Mouse (Mus musculus) hindbrain, embryonic 15.5 days (tissue): ENCODE data around the gene Smtnl2. TPM values are rescaled to one million over a fixed set of nuclear protein-coding genes. Genes with fewer than 3 reads are reported as not detected.
"Not testable (repeated sequence)": the region's sequence is repeated elsewhere in the genome, so short reads cannot be mapped to it uniquely, and the experiment has no call there.

Experiments used
- ATAC-seq: fragments of 200-750 bp; cut with Nextera tagmentation; 2 replicates; pipeline ENCODE4 v1.8.0; 2017; ENCODE audit warnings: low read depth, moderate number of reproducible peaks, moderate TSS enrichment; ENCODE audit not compliant: low FRiP score
- H3K27ac ChIP-seq: fragments of 300-500 bp; sonication (generic); replicated peaks from 2 replicates; pipeline ENCODE4 v1.5.1; 2015; ENCODE audit warnings: mild to moderate bottlenecking, inconsistent platforms
- H3K27me3 ChIP-seq: fragments of 300-500 bp; sonication (generic); 2 replicates; pipeline ENCODE4 v1.6.1; 2015; ENCODE audit warnings: control low read depth, inconsistent platforms
- H3K36me3 ChIP-seq: fragments of 300-500 bp; sonication (generic); 2 replicates; pipeline ENCODE4 v1.6.1; 2015; ENCODE audit warnings: control low read depth, inconsistent platforms
- H3K4me1 ChIP-seq: fragments of 300-500 bp; sonication (generic); replicated peaks from 2 replicates; pipeline ENCODE4 v1.6.1; 2015; ENCODE audit warnings: control low read depth, inconsistent platforms
- H3K4me2 ChIP-seq: fragments of 300-500 bp; sonication (generic); 2 replicates; pipeline ENCODE4 v1.6.1; 2015; ENCODE audit warnings: moderate library complexity, mild to moderate bottlenecking, inconsistent platforms
- H3K4me3 ChIP-seq: fragments of 300-500 bp; sonication (generic); 2 replicates; pipeline ENCODE4 v1.5.1; 2015; ENCODE audit warnings: mild to moderate bottlenecking, inconsistent platforms
- H3K9ac ChIP-seq: fragments of 300-500 bp; sonication (generic); 2 replicates; pipeline ENCODE4 v1.6.1; 2015; ENCODE audit warnings: inconsistent platforms
- H3K9me3 ChIP-seq: fragments of 300-500 bp; sonication (generic); 2 replicates; pipeline ENCODE4 v1.6.1; 2016; ENCODE audit warnings: control low read depth, inconsistent platforms
- WGBS: fragments of 180-500 bp; shearing (Covaris S2); methylation state at CpG from one replicate; pipeline ENCODE4 v1.1.7; 2015; 5-methylcytosine and 5-hydroxymethylcytosine counted together
- polyA plus RNA-seq: library from polyadenylated mRNA; unstranded; fragments of >200 nt; fragmentation: Nextera tagmentation; extraction: Ambion mirVana; gene quantifications from 2 replicates; pipeline ENCODE4 v1.2.1, GENCODE M21; 2015

Gene Smtnl2
- 9.9 and 10.2 TPM in 2 replicates for polyA plus RNA-seq

DNA sequence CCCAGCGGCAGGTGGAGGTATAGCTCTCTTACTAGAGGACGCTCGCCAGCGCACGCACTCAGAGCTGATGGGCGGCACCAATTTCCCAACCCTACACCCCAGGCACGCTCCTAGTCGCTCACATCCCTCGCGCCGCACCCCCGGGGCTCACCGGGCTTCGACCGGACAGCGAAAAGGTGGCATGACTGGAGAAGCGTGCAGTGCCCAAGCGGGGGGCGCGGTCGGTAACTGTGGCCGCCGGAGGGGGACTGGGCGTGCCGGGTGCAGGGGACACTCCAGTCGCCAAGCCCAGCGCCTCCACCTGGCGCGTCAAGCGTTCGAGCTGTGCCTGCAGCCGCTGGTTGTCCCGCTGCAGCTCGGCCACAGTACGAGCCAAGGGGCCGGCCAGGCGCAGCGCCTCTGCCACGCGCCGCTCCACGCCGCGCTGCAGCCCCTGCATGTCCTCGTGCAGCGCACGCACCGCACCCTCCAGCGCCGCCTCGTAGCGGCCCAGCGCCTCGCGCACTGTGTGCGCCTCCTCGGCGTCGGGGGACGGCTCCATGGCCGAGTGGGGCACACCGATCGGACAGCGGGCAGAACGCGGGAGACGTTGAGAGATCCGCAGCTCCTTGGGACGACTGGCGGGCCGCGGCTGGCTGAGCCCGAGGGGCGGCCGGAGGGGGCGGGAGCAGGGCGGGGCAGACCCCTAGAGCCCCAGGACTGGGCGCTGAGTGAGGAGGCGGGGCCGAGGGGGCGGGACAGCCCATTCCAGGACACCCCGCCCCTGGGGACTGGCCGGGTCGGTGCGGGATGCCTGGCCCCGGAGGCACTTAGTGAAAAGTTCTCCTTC, at the start of gene Smtnl2:
Gene Smtnl2, minus strand, starts transcription at position 621 of the 829 bp plus-strand sequence.
- H3K27me3 ChIP-seq = peaks cover 16% of the 10 kb centered on the region; the same call in 1 of the 2 replicates

DNA sequence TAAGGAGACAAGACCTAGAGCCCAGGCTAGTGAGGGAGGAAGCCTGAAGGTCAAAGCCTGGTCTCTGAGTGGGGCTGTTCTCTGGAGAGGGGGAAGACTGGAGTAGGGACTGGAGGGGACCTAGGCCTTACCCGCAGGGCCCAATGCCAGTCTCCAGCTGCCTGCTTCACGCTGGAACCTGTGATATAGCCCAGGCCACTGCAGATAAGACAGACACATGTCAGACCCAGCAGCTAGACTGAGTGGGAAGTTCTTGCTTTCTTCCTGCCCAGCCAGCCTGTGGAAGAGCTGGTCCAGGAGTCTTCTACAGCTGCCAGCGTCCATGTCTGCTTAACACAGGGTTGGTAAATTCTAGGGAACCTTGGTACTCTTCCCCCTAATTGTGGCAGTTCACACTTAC, 47.0 kb upstream of the Smtnl2 start:
- no peaks in the 10 kb centered on the region for H3K9me3 ChIP-seq
- H3K36me3 ChIP-seq = peaks cover 14% of the 10 kb centered on the region; the same call in 1 of the 2 replicates
- WGBS = 88% methylated on average over 3 of the region's 3 CpGs
- H3K9ac ChIP-seq = no peak overlapping the region
- H3K4me3 ChIP-seq = no peak overlapping the region
- no peak overlapping the region for H3K27ac ChIP-seq
- H3K4me2 ChIP-seq = no peak overlapping the region
- peaks cover 5% of the 10 kb centered on the region; the same call in 1 of the 2 replicates for H3K4me1 ChIP-seq
- ATAC-seq = no peak
- H3K27me3 ChIP-seq = no peaks in the 10 kb centered on the region

More for the DNA sequence above, at the start of gene Smtnl2:
- WGBS = under 1% methylated on average over 82 of the region's 86 CpGs
- peak within 1 kb of the TSS; percentile 94 for H3K4me2 ChIP-seq
- H3K9ac ChIP-seq = peak within 1 kb of the TSS; percentile 57
- peak within 1 kb of the TSS; percentile 49 for H3K4me3 ChIP-seq
- H3K9me3 ChIP-seq = no peaks in the 10 kb centered on the region
- H3K4me1 ChIP-seq = peaks cover 16% of the 10 kb centered on the region
- no peaks in the 10 kb centered on the region for H3K36me3 ChIP-seq
- peak within 1 kb of the TSS; percentile 23; the same call in 1 of the 2 replicates for H3K27ac ChIP-seq
- ATAC-seq = peak; percentile 87

DNA sequence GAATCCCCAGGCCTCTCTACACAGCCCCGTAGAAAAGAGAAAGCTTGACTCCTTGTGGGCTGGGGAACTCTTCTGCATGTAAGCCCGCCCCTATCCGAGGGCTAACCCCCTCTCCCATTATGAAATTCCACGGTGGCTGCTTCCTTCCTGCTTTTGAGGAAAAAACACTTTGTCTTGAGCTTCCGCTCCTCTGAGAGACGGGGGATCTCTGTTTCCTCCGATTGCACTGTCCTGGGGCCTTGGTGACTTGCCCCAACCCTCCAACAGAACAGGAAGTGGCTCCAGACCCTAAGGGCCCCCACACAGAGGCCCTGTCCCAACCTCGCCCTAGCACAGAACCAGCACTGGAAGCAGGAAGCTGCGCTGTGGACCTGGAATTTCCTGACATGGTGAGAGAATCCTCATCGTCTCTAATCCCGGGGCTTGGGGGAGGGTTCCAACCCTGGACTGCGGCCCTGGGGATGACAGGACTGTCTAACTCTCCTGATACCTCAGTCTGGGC, 46.5 kb upstream of the Smtnl2 start:
- ATAC-seq = peak; percentile 59; the same call in 1 of the 2 replicates
- WGBS = 77% methylated on average over 12 of the region's 12 CpGs

DNA sequence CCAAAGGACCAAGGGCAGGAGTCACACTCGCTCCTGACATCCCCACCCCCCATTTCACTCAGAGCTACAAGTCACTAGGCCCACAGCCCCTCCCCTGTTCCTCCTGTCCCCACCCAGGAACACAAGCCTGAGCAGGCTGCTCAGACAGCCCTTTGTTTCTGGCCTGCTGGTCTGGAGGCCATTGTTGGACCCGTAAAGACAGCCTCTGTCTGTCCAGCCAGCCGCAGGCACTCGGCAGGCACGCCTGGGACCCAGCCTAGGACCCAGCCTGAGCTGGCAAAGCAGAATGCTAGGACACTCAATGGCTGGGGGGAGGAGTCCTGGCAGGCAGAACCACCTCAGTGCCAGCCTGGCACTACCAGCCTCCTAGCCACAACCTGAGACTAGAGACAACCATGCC, 44.2 kb upstream of the Smtnl2 start:
- WGBS = 15% methylated on average over 5 of the region's 5 CpGs
- no peak overlapping the region for H3K4me2 ChIP-seq
- H3K4me3 ChIP-seq = no peak overlapping the region
- H3K27ac ChIP-seq = 0 out of 2 replicates have a peak overlapping the region, but pooled peaks have one; percentile 25
- no peaks in the 10 kb centered on the region for H3K9me3 ChIP-seq
- peak; percentile 70 for ATAC-seq
- H3K4me1 ChIP-seq = peaks cover 5% of the 10 kb centered on the region; the same call in 1 of the 2 replicates
- H3K9ac ChIP-seq = no peak overlapping the region
- peaks cover 28% of the 10 kb centered on the region for H3K36me3 ChIP-seq
- H3K27me3 ChIP-seq = no peaks in the 10 kb centered on the region

More for the DNA sequence above, 46.5 kb upstream of the Smtnl2 start:
- Histone ChIP-seq H3K9me3 (no peaks in the 10 kb centered on the region), H3K9ac (no peak overlapping the region), H3K27me3 (no peaks in the 10 kb centered on the region), H3K4me3 (no peak overlapping the region), H3K4me1 (peaks cover 5% of the 10 kb centered on the region; the same call in 1 of the 2 replicates), H3K36me3 (peaks cover 15% of the 10 kb centered on the region; the same call in 1 of the 2 replicates), H3K4me2 (no peak overlapping the region), H3K27ac (no peak overlapping the region)

DNA sequence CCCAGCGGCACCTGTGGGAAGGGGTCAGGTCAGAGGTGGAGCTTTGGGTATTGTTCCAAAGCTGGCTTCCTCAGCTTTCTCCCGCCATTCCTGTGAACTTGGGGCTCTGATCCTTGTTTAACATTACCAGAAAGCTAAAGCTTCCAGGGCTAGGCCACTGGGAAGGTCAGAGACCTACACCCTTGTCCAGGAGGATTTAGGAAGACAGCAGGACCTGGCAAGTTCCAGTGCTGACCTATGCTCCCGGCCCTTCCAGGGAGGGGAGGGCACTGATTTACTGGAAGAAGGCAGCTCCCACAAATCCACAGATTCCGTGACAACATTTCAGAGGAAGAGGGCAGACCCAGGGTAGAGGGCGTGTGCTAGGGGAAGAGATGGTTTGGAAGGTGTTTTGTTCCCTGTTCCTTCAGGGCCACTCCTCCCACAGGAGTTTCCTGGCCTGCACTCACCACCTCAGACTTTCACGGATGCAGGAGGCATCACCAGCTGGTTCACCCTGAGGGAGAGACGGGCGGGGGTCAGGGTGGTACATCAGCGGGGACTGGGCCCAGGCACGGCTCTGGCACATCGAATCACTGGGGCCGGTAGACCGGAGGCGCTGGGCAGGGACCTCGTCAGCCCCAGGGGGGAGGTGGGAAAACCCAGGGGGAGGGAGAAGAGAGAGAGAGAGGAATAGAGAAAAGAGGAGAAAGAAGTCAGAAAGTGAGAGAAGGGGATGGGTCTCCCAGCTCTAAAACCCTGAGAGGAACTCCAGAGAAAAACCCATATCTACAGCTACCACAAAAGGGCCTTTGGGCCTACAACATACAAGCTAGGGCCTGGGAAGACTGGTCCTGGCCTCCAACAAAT, 41.8 kb upstream of the Smtnl2 start:
- Histone ChIP-seq H3K9me3 (no peaks in the 10 kb centered on the region), H3K36me3 (peaks cover 49% of the 10 kb centered on the region), H3K27ac (no peak overlapping the region), H3K27me3 (no peaks in the 10 kb centered on the region), H3K4me2 (no peak overlapping the region), H3K9ac (no peak overlapping the region), H3K4me1 (peaks cover 5% of the 10 kb centered on the region; the same call in 1 of the 2 replicates), H3K4me3 (no peak overlapping the region)
- ATAC-seq = no peak
- 65% methylated on average over 15 of the region's 15 CpGs for WGBS

DNA sequence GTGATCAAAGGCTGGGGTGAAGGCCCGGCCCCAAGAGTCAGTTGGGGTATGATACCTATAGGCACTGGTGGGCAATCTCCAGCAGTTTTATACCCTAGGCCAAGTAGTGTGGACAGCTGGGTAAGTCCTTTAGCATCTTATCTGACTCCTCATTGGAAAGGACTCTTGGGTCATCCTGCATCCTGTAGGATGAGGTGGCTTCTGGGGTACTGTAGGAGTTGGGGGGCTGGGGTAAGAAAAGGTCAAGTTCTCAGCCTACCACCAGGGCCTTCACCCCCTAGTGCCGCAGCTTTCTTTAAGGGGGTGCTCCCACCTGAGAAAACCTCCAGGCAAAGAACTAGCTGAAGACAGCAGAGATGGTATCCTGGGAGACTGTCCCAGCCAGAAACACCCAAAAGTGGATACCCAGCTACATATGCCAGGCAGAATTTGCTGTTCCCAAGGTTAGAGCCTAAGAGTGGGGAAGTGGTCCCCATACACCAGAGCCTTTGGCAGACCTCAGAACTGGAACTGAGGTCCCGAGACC, 40.7 kb upstream of the Smtnl2 start:
- H3K9me3 ChIP-seq = no peaks in the 10 kb centered on the region
- H3K36me3 ChIP-seq = peaks cover 60% of the 10 kb centered on the region
- peaks cover 5% of the 10 kb centered on the region; the same call in 1 of the 2 replicates for H3K4me1 ChIP-seq
- H3K27me3 ChIP-seq = no peaks in the 10 kb centered on the region
- H3K27ac ChIP-seq = no peak overlapping the region
- WGBS = 86% methylated on average over 3 of the region's 3 CpGs
- H3K4me2 ChIP-seq = no peak overlapping the region
- H3K4me3 ChIP-seq = no peak overlapping the region
- H3K9ac ChIP-seq = no peak overlapping the region
- no peak for ATAC-seq

DNA sequence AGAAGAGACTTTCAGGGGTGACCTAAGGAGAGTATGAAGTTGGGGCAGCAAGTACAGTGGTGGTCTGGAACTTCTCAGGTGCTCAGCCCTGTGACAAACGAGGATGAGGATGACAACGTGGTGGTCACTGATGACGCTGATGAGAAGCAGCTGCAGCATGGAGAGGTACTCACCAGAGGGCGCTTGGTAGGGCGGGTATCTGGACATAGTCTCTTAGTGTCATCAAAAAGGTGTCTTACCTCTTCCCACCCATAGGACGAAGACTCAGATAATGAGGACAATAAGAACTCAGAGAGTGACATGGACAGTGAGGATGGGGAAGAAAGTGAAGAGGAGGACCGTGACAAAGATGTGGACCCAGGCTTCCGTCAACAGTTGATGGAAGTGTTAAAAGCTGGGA, 36.0 kb upstream of the Smtnl2 start:
- no peaks in the 10 kb centered on the region for H3K9me3 ChIP-seq
- 91% methylated on average over 8 of the region's 8 CpGs for WGBS
- H3K9ac ChIP-seq = no peak overlapping the region
- H3K4me2 ChIP-seq = no peak overlapping the region
- ATAC-seq = no peak
- peaks cover 100% of the 10 kb centered on the region for H3K36me3 ChIP-seq
- peaks cover 8% of the 10 kb centered on the region for H3K4me1 ChIP-seq
- H3K4me3 ChIP-seq = no peak overlapping the region
- no peaks in the 10 kb centered on the region for H3K27me3 ChIP-seq
- no peak overlapping the region for H3K27ac ChIP-seq

DNA sequence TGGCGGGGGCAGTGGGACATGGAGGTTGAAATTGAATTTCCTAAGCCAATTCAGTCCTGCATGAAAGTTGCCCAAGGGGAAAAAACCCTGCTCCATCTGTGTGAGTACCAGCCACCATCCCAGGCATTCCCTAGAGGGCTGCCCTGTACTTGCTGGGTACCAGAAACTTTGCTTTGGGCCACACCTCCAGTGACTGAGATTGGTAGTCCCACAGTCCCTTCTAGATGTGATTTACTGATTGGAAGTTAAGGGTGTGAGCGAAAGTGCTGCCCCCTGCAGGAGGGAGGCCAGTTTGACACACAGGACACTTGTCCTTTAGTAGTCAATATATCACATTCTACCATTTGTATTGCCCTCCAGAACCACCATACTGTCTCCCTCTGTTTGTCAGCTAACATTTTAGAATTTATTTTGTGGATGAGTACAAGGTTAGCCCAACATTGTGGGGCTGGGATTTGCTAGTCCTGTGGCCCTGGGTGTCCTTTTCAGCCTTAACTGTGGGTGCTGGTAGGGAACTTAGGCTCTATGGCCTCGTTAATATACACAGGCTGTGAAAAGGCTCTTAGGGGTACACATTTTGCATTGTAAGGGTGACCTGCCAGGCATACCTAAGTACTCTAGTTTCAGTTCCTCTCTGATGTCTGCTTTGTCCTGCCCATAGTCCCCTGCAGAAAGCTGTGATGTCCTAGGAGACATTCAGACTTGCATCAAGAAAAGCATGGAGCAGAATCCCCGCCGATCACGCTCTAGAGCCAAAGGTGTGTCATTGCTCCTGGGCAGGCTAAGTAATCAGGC, 35.0 kb upstream of the Smtnl2 start:
- no peak overlapping the region for H3K27ac ChIP-seq
- H3K4me1 ChIP-seq = peaks cover 17% of the 10 kb centered on the region
- H3K9ac ChIP-seq = no peak overlapping the region
- ATAC-seq = no peak
- no peak overlapping the region for H3K4me2 ChIP-seq
- no peak overlapping the region for H3K4me3 ChIP-seq
- peaks cover 91% of the 10 kb centered on the region for H3K36me3 ChIP-seq
- no peaks in the 10 kb centered on the region for H3K27me3 ChIP-seq
- WGBS = 92% methylated on average over 6 of the region's 6 CpGs
- no peaks in the 10 kb centered on the region for H3K9me3 ChIP-seq

DNA sequence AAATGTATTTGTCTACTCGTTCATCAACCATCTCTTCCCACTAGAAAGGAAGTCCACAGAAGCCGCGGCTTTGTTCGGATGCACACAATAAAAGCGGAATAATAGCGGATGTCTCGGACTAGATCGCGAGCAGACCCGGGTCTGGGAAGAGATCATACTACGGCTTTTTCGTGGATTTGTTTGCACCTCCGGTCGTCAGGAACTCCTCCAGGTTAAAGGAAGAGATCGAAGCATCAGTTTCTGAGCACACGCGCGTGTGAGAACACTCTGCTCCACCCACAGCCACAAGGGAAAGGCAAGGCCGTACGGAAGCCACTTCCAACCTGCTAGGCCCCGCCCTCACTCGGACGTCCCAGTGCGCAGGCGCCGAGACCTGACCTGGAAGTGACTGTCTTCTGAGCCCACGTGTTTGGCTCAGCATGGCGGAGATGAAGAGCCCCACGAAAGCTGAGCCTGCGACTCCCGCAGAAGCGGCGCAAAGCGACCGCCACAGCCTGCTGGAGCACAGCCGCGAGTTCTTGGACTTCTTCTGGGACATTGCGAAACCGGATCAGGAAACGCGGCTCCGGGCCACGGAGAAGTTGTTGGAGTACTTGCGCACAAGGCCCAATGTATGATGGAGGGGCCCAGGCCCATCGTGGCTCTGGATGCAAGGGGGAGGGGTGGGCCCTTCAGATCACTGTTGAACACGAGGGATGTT, 29.6 kb upstream of the Smtnl2 start, which contains the start of gene Mybbp1a:
Gene Mybbp1a, plus strand, starts transcription at position 391 of the 700 bp plus-strand sequence.
- Histone ChIP-seq H3K4me1 (peaks cover 18% of the 10 kb centered on the region), H3K27ac (peak within 1 kb of the TSS; percentile 98), H3K4me2 (peak within 1 kb of the TSS; percentile 90), H3K9me3 (no peaks in the 10 kb centered on the region), H3K9ac (peak within 1 kb of the TSS; percentile 78), H3K4me3 (peak within 1 kb of the TSS; percentile 95), H3K36me3 (peaks cover 37% of the 10 kb centered on the region), H3K27me3 (no peaks in the 10 kb centered on the region)
- WGBS = under 1% methylated on average over 46 of the region's 46 CpGs
- ATAC-seq = peak; percentile 95

DNA sequence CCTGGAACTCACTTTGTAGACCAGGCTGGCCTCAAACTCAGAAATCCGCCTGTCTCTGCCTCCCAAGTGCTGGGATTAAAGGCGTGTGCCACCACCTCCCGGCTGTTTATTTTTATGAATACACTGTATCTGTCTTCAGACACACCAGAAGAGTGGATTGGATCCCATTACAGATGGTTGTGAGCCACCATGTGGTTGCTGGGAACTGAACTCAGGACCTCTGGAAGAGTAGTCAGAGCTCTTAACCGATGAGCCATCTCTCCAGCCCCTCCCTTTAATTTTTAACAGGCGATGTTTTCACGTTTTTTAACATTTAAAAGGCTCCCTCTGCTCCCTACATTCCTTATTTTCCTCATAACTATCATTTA, 29.1 kb upstream of the Smtnl2 start:
- not testable (repeated sequence) for H3K27me3 ChIP-seq, H3K9me3 ChIP-seq, ATAC-seq
- peaks cover 32% of the 10 kb centered on the region for H3K36me3 ChIP-seq
- H3K9ac ChIP-seq = peak overlapping the region; percentile 78
- H3K4me3 ChIP-seq = peak overlapping the region; percentile 95
- 39% methylated on average over 6 of the region's 6 CpGs for WGBS
- H3K27ac ChIP-seq = peak overlapping the region; percentile 98
- H3K4me1 ChIP-seq = peaks cover 18% of the 10 kb centered on the region
- H3K4me2 ChIP-seq = peak overlapping the region; percentile 90
